Mouse (Mus musculus): Measurements from ENCODE around the gene Gtf2ird2.

GRCm38 (mm10) chr5:134226946-134227345 lies 43.1 kb downstream of the Gtf2ird2 start:
- TF ChIP-seq MAX (IDR thresholded peaks at IDR 0.05; ENCODE audit: low read length), result no peak
- TF ChIP-seq TCF12 (IDR thresholded peaks at IDR 0.05; ENCODE audit: low read depth, low read length), result no peak
- no peak for TF ChIP-seq CTCF (IDR thresholded peaks at IDR 0.05 in 2 of 3, conservative IDR thresholded peaks at IDR 0.05 in 1 of 3; ENCODE audit: control insufficient read depth in 1 of 3, insufficient read depth in 1 of 3, low read depth in 2 of 3, low read length in 3 of 3, poor library complexity in 1 of 3, severe bottlenecking in 1 of 3)
- TF ChIP-seq RCOR1 (IDR thresholded peaks at IDR 0.05; ENCODE audit: low read depth, low read length), result no peak
- TF ChIP-seq JUND (IDR thresholded peaks at IDR 0.05; ENCODE audit: low read depth, low read length), result no peak
- no peak for TF ChIP-seq ZNF384 (IDR thresholded peaks at IDR 0.05; ENCODE audit: low read depth, low read length)
- no peak for TF ChIP-seq EP300 (IDR thresholded peaks at IDR 0.05; ENCODE audit: low read depth in 1 of 2, low read length in 2 of 2)
- no peak for TF ChIP-seq GATA1 (IDR thresholded peaks at IDR 0.05; ENCODE audit: low read depth, low read length)
- TF ChIP-seq TAL1 (IDR thresholded peaks at IDR 0.05; ENCODE audit: low read length), result no peak
- TF ChIP-seq MYC (IDR thresholded peaks at IDR 0.05; ENCODE audit: low read depth, low read length), result no peak
- no peak for TF ChIP-seq POLR2A (IDR thresholded peaks at IDR 0.05; ENCODE audit: control insufficient read depth in 1 of 2, insufficient read depth in 1 of 2, low read depth in 1 of 2, low read length in 2 of 2, poor library complexity in 1 of 2)
- TF ChIP-seq POLR2AphosphoS5 (IDR thresholded peaks at IDR 0.05; ENCODE audit: borderline replicate concordance, low read depth, low read length), result no peak
- TF ChIP-seq RAD21 (IDR thresholded peaks at IDR 0.05; ENCODE audit: low read depth, low read length), result no peak

Measured in MEL (cell line).